Mouse (Mus musculus) cortical plate, adult 2 months (tissue): Measurements from ENCODE around the gene Mex3d.

Source experiments
- CTCF ChIP-seq: fragments of 200-500 bp; IDR thresholded peaks from 2 replicates; pipeline ENCODE4 v1.5.1; 2011; ENCODE audit warnings: mild to moderate bottlenecking, control low read depth, low read length; ENCODE audit not compliant: insufficient read depth; ENCODE audit errors: extremely low read depth
- POLR2A ChIP-seq: fragments of 200-500 bp; IDR thresholded peaks from 2 replicates; pipeline ENCODE4 v1.6.1; 2011; ENCODE audit warnings: mild to moderate bottlenecking, low read length, control low read depth; ENCODE audit not compliant: insufficient read depth; ENCODE audit errors: extremely low read depth

DNA sequence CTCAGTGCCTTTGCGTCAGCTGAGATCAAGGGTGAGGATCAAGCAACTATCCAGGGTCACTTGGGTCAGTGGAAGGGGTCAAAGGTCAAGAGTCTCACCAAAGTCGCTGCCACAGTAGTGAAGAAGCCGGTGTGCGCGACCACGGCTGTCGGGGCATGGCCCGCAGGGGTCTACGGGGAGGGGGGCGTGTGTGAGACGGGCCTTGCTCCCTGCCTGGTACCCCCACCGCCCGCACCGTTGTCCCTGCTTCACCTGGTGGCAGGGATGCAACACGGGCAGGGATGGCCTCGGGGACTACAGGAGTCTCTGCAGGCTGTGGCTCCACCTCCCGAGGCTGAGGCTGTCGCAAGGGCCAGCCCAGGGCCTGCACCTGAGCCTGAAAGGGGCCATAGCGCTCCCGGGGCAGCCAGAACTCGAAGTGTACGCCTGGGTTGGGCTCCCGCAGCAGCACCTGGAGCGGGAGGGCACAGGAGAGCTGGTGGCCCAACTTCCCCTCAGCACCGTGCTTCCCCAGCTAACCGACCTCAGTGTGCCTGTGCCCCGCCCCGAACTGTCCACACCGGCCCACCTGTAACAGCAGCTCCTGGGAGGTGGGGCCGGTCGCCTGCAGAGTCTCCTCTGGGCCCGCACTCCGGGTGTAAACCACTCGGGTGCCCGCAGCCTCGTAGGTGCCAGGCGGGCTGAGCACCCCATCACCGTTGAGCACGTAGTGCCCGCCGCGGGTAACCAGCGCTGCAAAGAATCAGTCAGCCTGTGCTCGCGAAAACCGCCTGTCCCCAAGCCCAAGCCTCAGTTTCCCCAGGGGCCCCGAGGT is 45.8 kb downstream of the Mex3d start:
- no peak for TF ChIP-seq CTCF
- no peak for TF ChIP-seq POLR2A
